Mouse (Mus musculus): Measurements from ENCODE around the gene Bmpr1b.
"Not testable (repeated sequence)": the region's sequence is repeated elsewhere in the genome, so short reads cannot be mapped to it uniquely, and the experiment has no call there.

Gene Bmpr1b

DNA sequence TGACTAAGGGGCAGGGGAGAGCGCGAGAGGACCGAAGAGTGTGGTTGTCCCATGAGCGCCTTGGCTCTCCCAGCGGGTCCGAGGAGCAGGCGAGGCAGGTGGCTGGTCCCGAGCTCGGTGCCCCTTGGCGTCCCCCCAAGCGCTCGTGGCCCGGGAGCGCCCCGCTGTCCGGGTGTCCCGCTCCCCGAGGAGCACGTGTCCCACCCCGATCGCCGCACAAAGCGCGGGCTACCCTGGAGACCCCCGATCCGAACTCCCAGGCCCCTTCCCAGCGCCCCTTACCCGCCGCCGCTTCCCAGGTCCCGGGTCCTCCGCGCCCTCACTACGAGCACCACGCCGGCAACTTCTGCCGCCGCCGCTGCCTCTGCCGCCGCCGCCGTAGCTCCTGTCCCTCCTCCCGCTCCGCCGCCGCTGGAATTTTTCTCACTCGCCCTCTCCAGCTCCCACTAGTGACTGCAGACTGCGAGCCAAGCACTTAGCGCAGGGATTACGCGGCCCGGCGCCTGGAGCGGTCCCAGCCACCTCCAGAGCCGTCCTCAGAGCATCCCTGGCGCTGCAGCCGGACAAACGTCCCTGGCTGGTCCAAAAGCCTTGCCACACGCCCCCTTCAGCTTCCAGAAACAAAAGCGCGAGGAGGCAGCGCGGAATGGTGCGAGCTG lies at the start of gene Bmpr1b:
Bmpr1b (minus strand) TSS at position 563 of the 659 bp plus-strand sequence.
- no peak for DNase-seq (ENCODE audit: low read depth)

GRCm38 (mm10) chr3:142212821-142213220 lies 43.6 kb upstream of the Bmpr1b start:
- DNase-seq (ENCODE audit: low read depth) = no peak

- DNase-seq (ENCODE audit: low read depth) = no peak
Observed at GRCm38 (mm10) chr3:142212186-142212585, 43.0 kb upstream of the Bmpr1b start.

- no peak for DNase-seq (ENCODE audit: low read depth)
Observed at GRCm38 (mm10) chr3:142209981-142210380, 40.8 kb upstream of the Bmpr1b start.

DNA sequence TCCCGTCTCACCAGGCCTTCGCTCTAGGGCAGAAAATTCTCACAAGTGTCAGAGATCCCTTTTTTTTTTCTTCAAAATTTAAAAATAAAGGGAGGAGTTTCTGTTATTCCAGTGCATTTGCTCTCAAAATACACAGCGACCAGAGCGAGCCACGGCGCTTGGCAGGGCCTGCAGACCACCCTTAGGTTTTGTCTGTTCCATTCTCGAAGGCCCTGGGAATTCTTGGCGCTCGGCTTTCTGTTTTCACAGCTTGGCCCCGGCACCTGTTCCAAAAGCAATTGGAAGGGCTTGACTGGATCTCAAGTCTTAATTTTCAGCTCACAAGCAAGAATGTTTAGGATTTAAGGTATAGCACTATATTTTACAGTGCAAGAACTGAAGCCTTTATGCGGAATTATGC lies 39.8 kb upstream of the Bmpr1b start:
- no peak for DNase-seq (ENCODE audit: low read depth)

DNA sequence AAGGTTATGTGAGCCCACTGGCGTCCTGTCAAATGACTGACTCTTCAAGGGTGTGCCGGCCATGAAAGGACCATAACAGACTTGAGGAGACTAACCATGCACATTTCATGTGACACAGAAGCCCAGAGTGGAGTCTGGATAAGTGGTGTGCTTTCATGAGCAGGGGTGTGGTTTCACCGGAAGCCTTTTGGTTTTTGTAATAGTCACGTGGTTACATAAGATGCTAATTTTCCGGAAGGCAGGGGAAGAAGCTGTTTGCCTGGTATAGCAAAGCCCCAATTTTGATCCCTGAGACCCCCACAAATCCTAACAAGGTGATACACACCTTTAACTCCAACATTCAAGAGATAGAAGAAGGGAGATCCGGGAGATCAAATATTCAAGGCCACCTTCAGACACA lies 38.3 kb upstream of the Bmpr1b start:
- DNase-seq (ENCODE audit: low read depth) = no peak

- DNase-seq (ENCODE audit: low read depth) = no peak
Observed at GRCm38 (mm10) chr3:142206316-142206715, 37.1 kb upstream of the Bmpr1b start.

DNA sequence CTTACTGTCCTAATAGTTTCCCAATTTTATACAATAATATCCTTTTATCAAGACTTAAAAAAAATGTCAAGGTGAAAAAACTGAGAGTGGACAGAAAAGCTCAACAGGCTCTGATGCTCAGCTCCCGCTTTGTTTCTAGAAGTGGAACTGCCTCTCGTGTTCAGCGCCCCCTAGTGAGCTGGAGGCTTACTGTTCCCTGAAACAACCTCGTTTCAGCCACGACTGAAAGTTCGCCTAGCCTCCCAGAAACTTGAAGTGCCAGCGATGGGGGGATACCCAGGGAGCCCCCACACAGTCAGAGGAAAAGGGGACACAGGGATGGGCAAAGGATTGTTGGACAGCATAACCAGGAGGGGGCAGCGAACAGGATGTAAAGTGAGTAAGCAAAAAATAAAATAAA lies 26.9 kb upstream of the Bmpr1b start:
- DNase-seq (ENCODE audit: low read depth) = peak; percentile 9

DNA sequence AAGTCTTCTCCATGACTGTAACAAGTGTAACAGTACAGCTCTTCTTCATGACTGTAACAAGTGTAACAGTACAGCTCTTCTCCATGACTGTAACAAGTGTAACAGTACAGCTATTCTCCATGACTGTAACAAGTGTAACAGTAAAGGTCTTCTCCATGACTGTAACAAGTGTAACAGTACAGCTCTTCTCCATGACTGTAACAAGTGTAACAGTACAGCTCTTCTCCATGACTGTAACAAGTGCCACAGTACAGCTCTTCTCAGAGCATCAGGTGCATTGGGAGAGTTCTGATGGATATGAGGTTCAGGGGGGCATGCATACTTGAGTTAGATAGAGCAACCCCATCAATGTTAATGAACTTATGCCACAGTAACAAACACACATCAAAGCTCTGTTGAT lies 22.4 kb upstream of the Bmpr1b start:
- DNase-seq (ENCODE audit: low read depth) = not testable (repeated sequence)

DNA sequence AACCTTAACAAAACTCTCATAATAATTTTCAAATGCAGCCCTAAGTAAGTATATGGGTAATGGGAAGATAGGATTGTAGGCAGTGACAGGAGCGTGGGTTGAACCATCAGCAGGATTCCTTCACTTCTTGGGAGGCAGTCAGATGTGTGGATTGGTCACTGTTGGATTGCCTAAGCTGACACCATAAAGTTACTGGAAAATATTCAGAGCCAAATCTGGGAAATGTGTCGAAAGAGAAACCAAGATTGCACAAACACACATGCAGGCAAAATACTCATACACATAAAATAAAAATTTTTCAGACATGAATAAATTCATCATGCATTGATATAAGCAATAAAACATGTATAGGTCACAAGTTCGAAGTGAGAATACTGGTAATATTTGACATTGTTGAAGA lies 17.3 kb upstream of the Bmpr1b start:
- no peak for DNase-seq (ENCODE audit: low read depth)

- no peak for DNase-seq (ENCODE audit: low read depth)
Observed at GRCm38 (mm10) chr3:142173996-142174395, 4.8 kb upstream of the Bmpr1b start.

DNA sequence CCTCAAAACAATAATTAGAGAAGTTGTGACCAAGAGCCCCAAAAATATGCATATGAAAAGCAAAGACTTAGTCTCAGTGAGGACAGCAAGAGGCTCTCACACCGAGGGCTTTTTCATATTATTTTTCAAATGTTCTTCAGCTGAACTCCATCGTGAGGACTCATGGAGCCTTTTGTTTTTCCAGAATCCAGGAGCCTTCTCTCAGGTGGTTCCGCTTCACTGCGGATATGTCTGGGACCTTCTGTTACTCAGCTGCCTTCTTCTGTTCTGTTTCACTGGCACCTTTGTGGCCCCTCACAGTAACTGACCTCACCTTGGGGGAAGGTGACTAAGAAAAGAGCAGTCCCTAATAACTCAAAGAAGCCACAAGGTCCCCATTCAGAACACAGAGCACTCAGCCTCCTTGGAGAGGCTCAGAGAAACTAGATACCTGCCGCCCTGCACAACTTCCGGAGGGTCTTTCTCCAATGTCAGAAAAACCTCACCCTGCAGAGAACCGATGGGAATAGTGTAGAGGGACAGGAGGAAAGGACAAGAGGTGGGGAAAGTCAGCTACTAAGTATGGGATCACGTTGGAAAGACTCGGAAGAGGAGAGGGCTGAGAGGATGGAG lies 868 bp downstream of the Bmpr1b start:
- no peak for DNase-seq (ENCODE audit: low read depth)

- no peak for DNase-seq (ENCODE audit: low read depth)
Observed at GRCm38 (mm10) chr3:142164981-142165380, 4.2 kb downstream of the Bmpr1b start.

DNA sequence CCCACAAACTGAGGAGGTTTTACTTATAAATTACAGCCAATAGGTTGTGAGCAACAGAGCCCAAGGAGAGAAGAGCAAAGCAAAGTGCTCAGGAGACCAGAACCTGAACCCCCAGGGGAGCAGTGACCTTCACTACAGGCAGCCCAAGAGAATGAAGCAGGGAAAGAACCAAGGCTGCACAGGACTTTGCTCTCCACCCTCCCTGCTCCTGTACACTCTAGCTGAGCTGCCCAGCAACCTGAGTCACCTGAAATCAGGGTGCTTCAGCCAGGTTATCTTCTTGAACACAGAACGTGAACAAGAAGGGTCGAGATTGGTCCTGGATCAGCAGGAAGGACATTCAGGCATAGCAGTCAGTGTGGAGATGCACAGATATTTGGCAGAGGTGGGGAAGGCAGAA lies 5.3 kb downstream of the Bmpr1b start:
- no peak for DNase-seq (ENCODE audit: low read depth)

GRCm38 (mm10) chr3:142161405-142161804 lies 7.8 kb downstream of the Bmpr1b start:
- no peak for DNase-seq (ENCODE audit: low read depth)

- DNase-seq (ENCODE audit: low read depth) = no peak
Observed at GRCm38 (mm10) chr3:142151980-142152379, 17.2 kb downstream of the Bmpr1b start.

DNA sequence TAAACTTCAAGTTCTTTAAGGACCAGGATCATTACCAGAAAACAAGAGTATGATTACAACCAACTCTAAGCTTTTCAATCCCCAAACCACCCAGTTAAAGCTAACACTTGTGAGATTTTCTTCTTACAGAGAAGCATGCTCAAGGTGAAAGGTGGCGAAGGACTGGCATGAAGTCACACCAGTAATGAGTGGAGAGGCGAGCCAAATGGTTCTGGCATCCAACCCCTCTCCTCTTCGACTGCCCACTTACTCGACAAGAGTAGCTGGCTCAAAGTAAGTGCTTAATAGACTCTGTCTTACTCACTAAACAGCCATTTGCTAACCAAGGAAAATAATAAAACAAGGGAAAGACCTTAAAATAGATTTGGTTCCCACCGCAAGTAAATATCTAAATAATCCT lies 30.4 kb downstream of the Bmpr1b start:
- no peak for DNase-seq (ENCODE audit: low read depth)

- DNase-seq (ENCODE audit: low read depth) = no peak
Observed at GRCm38 (mm10) chr3:142126379-142126778, 42.8 kb downstream of the Bmpr1b start.

DNA sequence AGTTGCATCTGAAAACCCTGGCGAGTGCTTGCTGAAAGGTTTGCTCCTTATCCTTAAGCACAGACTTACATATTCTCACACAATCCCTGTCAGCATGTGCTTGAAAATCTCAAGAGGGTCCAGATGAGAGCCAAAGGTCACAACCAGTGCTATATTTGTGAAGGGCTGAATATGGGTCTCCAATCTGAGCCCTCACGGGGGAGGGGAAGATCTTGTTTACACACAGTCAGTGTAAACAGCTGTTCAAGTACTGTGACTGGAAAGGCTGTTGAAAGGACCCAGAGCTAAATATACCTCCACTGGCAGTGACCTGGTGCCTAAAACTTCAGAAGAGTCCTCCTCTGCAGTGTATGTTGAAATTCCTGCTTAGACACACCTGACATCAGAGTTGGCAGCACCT lies 43.7 kb downstream of the Bmpr1b start:
- DNase-seq (ENCODE audit: low read depth) = no peak

DNA sequence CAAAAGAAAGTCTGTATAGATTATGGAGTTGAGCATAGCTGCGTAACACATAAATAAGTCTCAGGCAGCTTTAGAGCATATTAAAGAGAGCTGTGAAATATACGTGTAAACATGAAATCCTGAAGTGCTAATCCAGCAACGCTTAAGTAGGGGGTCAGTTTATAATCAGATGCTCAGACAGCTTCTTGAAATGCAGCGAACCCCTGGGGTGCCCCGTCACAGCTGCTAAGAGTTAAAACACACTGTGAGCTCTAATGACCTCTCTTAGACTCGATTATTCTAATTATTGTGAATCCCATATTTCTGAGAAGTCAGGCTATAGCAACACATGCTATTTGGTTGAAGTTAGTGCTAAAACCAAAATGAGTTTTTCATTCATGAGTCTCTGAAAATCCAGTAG lies 45.0 kb downstream of the Bmpr1b start:
- no peak for DNase-seq (ENCODE audit: low read depth)

DNA sequence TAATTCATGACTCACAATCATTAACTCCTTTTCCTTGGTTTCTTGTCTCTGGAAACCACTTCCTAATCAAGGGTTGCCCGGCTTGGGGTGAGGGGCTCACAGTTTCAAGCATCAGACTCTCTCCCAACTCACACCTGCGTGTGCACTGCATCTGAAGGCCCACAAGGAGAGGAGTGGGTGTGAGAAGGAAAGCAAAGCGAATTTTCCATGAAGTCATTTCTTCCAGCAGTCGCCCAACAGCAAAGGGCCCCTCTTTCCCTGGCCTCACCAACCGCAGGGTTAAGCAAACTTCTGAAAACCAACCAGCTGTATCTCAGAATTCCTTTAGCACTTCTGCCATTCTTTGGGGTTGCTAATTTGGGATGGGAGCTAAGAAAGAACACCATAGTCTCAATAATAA lies 46.8 kb downstream of the Bmpr1b start:
- no peak for DNase-seq (ENCODE audit: low read depth)

- no peak for DNase-seq (ENCODE audit: low read depth)
Observed at GRCm38 (mm10) chr3:142120795-142121194, 48.4 kb downstream of the Bmpr1b start.

GRCm38 (mm10) chr3:142114762-142115316 lies 54.4 kb downstream of the Bmpr1b start:
- DNase-seq (ENCODE audit: low read depth) = no peak

- no peak for DNase-seq (ENCODE audit: low read depth)
Observed at GRCm38 (mm10) chr3:142114190-142114589, 55.0 kb downstream of the Bmpr1b start.

Measured in induced T-regulatory cell, adult 2 months (primary cell).